Mouse (Mus musculus) liver, postnatal 0 days (tissue): ENCODE data around the gene Ctxn1. TPM values are rescaled to one million over a fixed set of nuclear protein-coding genes. Genes with fewer than 3 reads are reported as not detected.

ENCODE experiments used
- ATAC-seq: fragments of 200-750 bp; cut with Nextera tagmentation; 2 replicates; pipeline ENCODE4 v1.8.0; 2017; ENCODE audit warnings: mild to moderate bottlenecking, moderate library complexity
- DNase-seq: peaks from one replicate; pipeline ENCODE4 v3.0.0-alpha.2; 2016
- H3K27ac ChIP-seq: fragments of 300-500 bp; sonication (generic); 2 replicates; pipeline ENCODE4 v1.5.1; 2014; ENCODE audit warnings: antibody characterized with exemption, moderate library complexity, mild to moderate bottlenecking, low read depth
- H3K27me3 ChIP-seq: fragments of 300-500 bp; sonication (generic); 2 replicates; pipeline ENCODE4 v1.6.1; 2014; ENCODE audit warnings: low read length, control low read depth, mixed read lengths; ENCODE audit not compliant: insufficient read depth
- H3K36me3 ChIP-seq: fragments of 300-500 bp; sonication (generic); replicated peaks from 2 replicates; pipeline ENCODE4 v1.6.1; 2014; ENCODE audit warnings: mild to moderate bottlenecking, control low read depth, low read length, moderate library complexity, mixed read lengths; ENCODE audit not compliant: insufficient read depth
- H3K4me1 ChIP-seq: fragments of 300-500 bp; sonication (generic); 2 replicates; pipeline ENCODE4 v1.6.1; 2014; ENCODE audit warnings: antibody characterized with exemption, mild to moderate bottlenecking, control low read depth; ENCODE audit not compliant: insufficient read depth
- H3K4me2 ChIP-seq: fragments of 300-500 bp; sonication (generic); 2 replicates; pipeline ENCODE4 v1.6.1; 2014; ENCODE audit warnings: low read depth, mild to moderate bottlenecking, low read length, moderate library complexity, mixed read lengths
- H3K4me3 ChIP-seq: fragments of 300-500 bp; sonication (generic); 2 replicates; pipeline ENCODE4 v1.5.1; 2014; ENCODE audit warnings: low read depth, low read length
- H3K9ac ChIP-seq: fragments of 300-500 bp; sonication (generic); replicated peaks from 2 replicates; pipeline ENCODE4 v1.6.1; 2014; ENCODE audit warnings: mild to moderate bottlenecking, moderate library complexity
- H3K9me3 ChIP-seq: fragments of 300-500 bp; sonication (generic); 2 replicates; pipeline ENCODE4 v1.6.1; 2016; ENCODE audit warnings: mild to moderate bottlenecking, control low read depth, low read length, mixed read lengths
- CTCF ChIP-seq: sonication (generic); IDR thresholded peaks from 2 replicates; pipeline ENCODE4 v1.5.1; 2016; ENCODE audit warnings: antibody characterized with exemption, low read depth
- EP300 ChIP-seq: IDR thresholded peaks from 2 replicates; pipeline ENCODE4 v1.6.1; 2016; ENCODE audit warnings: antibody characterized with exemption, low read depth, mild to moderate bottlenecking
- WGBS: fragments of 180-500 bp; shearing (Covaris S2); extraction: QIAGEN DNeasy Blood & Tissue Kit; methylation state at CpG from one replicate; pipeline ENCODE4 v1.1.7; 2014; ENCODE audit not compliant: insufficient replicate concordance; 5-methylcytosine and 5-hydroxymethylcytosine counted together
- polyA plus RNA-seq: library from polyadenylated mRNA; unstranded; fragments of >200 nt; fragmentation: Nextera tagmentation; extraction: Ambion mirVana; gene quantifications from 2 replicates; pipeline ENCODE4 v1.2.1, GENCODE M21; 2015

Ctxn1 gene
- polyA plus RNA-seq, 1 experiment from 2014 or later, result 2.0 TPM

DNA sequence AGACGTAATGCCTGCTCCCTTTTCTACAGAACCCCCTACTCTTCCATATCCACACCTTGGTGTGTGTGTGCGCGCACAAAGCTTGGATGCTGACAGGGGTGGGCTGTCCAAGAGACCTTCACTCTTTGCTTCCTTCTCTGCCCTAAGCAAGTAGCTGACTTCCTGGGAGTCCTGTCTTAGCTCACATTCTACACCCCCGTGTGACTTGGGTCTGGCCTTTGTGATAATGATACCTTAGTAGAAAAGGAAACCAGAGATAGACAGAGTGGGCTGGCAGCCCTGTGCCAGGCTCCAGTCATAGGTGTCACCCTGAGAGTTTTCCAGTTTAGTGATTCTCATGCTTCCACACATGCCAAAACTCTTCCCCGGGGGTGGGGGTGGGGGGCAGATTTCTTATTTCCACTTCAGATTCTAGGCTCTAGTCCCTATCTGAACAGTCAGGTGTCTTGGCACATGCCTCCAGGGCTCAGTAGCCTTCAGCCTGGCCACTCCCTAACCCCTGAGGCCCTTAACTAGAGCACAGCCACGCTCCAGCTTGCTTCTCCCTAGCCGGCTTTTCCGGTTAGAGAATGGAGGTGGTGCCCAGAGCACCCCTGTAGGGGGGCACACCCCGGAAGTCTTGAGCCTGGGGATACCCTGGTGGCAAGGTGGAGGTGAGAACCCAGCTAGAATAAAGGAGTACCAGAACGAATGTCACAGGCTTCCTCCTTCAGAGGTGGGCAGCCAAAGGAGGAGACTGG, 28.3 kb downstream of the Ctxn1 start:
- Histone ChIP-seq H3K4me3 (no peak overlapping the region), H3K4me1 (peaks cover 4% of the 10 kb centered on the region; the same call in 1 of the 2 replicates), H3K9me3 (no peaks in the 10 kb centered on the region), H3K27ac (no peak overlapping the region), H3K4me2 (no peak overlapping the region), H3K9ac (no peak overlapping the region), H3K36me3 (no peaks in the 10 kb centered on the region), H3K27me3 (peaks cover 17% of the 10 kb centered on the region)
- no peak for TF ChIP-seq CTCF
- TF ChIP-seq EP300, result no peak
- ATAC-seq, result no peak
- no peak for DNase-seq
- WGBS, result 60% methylated on average over 10 of the region's 10 CpGs

DNA sequence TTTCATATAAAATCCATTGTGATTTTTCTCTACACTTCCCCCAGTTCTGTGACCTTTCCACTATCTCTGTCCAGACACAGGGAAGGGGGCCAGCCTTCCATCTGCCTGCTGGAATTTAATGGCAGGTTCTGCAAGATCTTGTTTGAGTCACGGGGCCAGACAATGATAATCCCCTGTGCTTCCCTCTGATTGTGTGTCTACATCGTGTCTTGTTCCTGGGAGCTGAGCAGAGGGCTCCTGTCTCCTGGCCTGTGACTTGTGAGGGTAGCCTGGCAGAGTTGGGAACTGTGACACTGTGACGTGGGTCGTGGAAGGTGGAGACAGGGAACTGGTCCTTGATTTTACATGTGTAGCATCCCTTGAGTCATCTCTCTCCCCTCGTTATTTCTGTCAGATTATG, 29.3 kb downstream of the Ctxn1 start:
- WGBS, result 58% methylated on average over 5 of the region's 5 CpGs
- DNase-seq (no peak), ATAC-seq (no peak)
- H3K9ac ChIP-seq, result no peak overlapping the region
- H3K4me1 ChIP-seq, result peaks cover 4% of the 10 kb centered on the region; the same call in 1 of the 2 replicates
- H3K9me3 ChIP-seq, result no peaks in the 10 kb centered on the region
- no peak overlapping the region for H3K4me3 ChIP-seq
- no peak overlapping the region for H3K4me2 ChIP-seq
- TF ChIP-seq CTCF (no peak), EP300 (no peak)
- no peaks in the 10 kb centered on the region for H3K36me3 ChIP-seq
- H3K27me3 ChIP-seq, result peaks cover 18% of the 10 kb centered on the region
- H3K27ac ChIP-seq, result no peak overlapping the region

DNA sequence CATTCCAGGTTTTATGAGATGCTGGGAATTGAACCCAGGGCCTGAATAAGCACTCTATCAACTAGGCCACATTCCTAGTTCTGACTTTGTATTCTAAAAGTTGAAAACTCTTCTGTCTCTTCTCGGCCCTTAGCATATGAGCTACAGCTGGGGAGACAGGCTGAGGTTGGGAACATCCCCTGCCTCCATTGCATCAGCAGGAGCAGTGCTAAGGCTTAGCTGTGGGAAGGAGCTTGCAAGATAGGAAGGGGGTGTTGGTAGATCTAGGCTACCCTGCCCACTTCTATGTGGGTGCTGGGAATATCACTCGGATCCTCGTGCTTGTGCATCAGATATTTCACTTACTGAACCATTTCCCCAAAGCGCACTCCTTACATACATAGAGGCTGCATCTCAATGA, 31.2 kb downstream of the Ctxn1 start:
- peaks cover 18% of the 10 kb centered on the region for H3K27me3 ChIP-seq
- WGBS, result 79% methylated on average over 4 of the region's 4 CpGs

DNA sequence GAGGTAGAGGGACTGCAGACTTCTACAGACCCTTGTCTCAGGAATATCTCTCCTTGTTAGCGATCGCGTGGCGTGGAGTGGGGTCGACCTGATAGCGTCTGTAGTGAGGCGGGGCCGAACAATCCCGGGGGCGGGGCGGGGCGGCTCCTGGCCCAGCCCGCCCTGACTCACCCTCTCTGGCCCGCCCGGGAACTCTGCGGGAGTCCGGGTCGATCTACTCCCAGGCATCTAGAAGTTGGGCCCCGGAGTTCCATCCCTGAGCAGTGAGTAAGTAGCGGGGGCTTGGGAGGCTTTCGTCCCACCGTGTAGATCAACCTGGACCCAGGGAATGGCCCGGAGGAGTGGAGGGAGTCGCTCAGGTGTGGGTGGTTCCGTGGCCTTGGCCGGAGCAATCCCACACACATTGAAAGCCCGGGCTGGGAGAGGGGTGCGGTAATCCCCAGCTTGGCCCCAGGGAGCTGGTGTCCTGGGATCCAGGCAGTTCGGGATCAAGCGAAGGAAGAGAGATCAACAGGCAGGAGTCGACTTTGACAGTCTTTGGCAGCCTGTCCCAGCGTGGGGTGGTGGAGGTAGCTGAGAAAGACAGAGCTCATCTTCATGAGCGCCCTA, 32.2 kb downstream of the Ctxn1 start, which contains the start of gene Lrrc8e:
Lrrc8e (plus strand) TSS at position 89 of the 609 bp plus-strand sequence.
- no peak within 1 kb of the TSS for H3K27ac ChIP-seq
- WGBS, result 11% methylated on average over 31 of the region's 33 CpGs
- H3K4me3 ChIP-seq, result peak within 1 kb of the TSS; percentile 22
- H3K9ac ChIP-seq, result peak within 1 kb of the TSS; percentile 54
- no peaks in the 10 kb centered on the region for H3K36me3 ChIP-seq
- H3K4me1 ChIP-seq, result peaks cover 4% of the 10 kb centered on the region; the same call in 1 of the 2 replicates
- TF ChIP-seq CTCF (no peak), EP300 (no peak)
- ATAC-seq (peak; percentile 70), DNase-seq (peak; percentile 49)
- no peaks in the 10 kb centered on the region for H3K9me3 ChIP-seq
- H3K27me3 ChIP-seq, result peaks cover 18% of the 10 kb centered on the region
- H3K4me2 ChIP-seq, result peak within 1 kb of the TSS; percentile 67

More for the DNA sequence above, 31.2 kb downstream of the Ctxn1 start:
- H3K27ac ChIP-seq, result no peak overlapping the region
- no peaks in the 10 kb centered on the region for H3K9me3 ChIP-seq
- DNase-seq, result no peak
- no peak overlapping the region for H3K9ac ChIP-seq
- no peaks in the 10 kb centered on the region for H3K36me3 ChIP-seq
- ATAC-seq, result no peak
- TF ChIP-seq EP300 (no peak), CTCF (no peak)
- peaks cover 4% of the 10 kb centered on the region; the same call in 1 of the 2 replicates for H3K4me1 ChIP-seq
- H3K4me2 ChIP-seq, result no peak overlapping the region
- H3K4me3 ChIP-seq, result no peak overlapping the region

DNA sequence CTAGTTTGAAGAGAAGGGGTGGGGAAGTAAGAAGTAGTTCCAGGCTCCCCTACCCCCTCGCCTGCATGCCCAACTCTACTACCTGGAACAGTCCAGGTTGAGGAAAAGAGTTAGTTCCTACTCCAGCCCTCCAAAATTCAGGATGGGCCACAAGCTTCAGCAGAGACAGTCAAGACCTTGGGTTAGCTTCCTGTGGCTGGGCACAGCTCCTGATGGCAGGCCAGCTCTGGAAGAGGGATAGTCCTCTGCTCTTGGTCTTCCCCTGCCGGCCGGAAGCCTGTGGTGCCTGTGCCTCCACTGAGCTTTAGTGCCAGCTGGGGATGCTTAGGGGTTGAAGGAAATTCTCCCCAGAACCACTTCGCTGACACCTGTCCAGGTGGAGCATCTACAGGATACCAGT, 32.8 kb downstream of the Ctxn1 start:
- Histone ChIP-seq H3K9ac (no peak overlapping the region), H3K4me3 (peak overlapping the region; percentile 22; the same call in 1 of the 2 replicates), H3K27me3 (peaks cover 18% of the 10 kb centered on the region), H3K4me2 (peak overlapping the region; percentile 67), H3K9me3 (no peaks in the 10 kb centered on the region), H3K4me1 (peaks cover 4% of the 10 kb centered on the region; the same call in 1 of the 2 replicates), H3K36me3 (no peaks in the 10 kb centered on the region), H3K27ac (no peak overlapping the region)
- ATAC-seq (no peak; the same call in 1 of the 2 replicates), DNase-seq (no peak)
- 26% methylated on average over 4 of the region's 4 CpGs for WGBS
- TF ChIP-seq EP300 (no peak), CTCF (no peak)

DNA sequence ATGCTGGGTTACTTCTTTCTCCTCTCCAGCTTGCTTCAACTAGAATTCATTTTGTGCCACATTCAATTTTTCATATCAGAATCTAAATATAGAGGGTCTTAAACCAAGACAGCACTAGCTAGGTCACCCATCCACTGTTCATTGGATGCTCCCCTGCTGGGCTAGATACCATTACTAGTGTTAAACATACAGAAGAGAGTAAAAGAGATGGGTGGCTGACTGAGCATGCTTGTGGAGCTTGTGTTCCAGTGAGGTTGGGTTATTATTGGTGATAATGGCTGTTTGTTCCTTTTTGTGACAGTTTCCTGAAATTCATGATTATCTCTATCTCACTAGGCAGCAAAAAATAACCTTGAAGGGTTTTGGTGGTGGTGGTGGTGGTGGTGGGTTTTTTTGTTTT, 37.0 kb downstream of the Ctxn1 start:
- no peak for DNase-seq
- Histone ChIP-seq H3K4me2 (no peak overlapping the region), H3K4me3 (no peak overlapping the region), H3K27me3 (peaks cover 27% of the 10 kb centered on the region), H3K36me3 (no peaks in the 10 kb centered on the region), H3K9me3 (no peaks in the 10 kb centered on the region), H3K4me1 (peaks cover 7% of the 10 kb centered on the region; the same call in 1 of the 2 replicates), H3K9ac (no peak overlapping the region), H3K27ac (no peak overlapping the region)
- no peak for TF ChIP-seq EP300
- ATAC-seq, result no peak
